24 mouse cellular contexts compared by ENCODE assay signal in genomic region chr17:27976266-27976665, GRCm38 (mm10).
A peak's percentile ranks its signal among the peaks of the same experiment; 100 is the strongest.
DNase-seq lines count a peak whose midpoint lies in the region; ATAC-seq and TF ChIP-seq lines count a peak whose summit lies in the region.
"Had no signal": no experiment of that assay in that cellular context is flagged by ENCODE, and none has a peak within 500 bp of the region (broad histone marks: within the 10 kb centered on the region; RNA-seq: fewer than 3 reads in every experiment).

No protein-coding gene starts in this region.

- in situ Hi-C loops in Patski (cut with MboI; ENCODE audit: low pct_unique_long_range_greater_than_20kb): no loop called here

- TF ChIP-seq CTCF in layer of hippocampus, adult 2 months (conservative IDR thresholded peaks at IDR 0.05): no peak
- TF ChIP-seq CTCF in C2C12 (IDR thresholded peaks at IDR 0.05; ENCODE audit: control insufficient read depth, insufficient read depth, insufficient read length): no peak
- TF ChIP-seq CTCF in Patski (IDR thresholded peaks at IDR 0.05): no peak
- no peak for TF ChIP-seq CTCF in stomach, postnatal 0 days (IDR thresholded peaks at IDR 0.05; ENCODE audit: low read depth)

- no peaks in the 10 kb centered on the region for H3K9me3 ChIP-seq in stomach, postnatal 0 days (ENCODE audit: control insufficient read depth, low read length)
- H3K9me3 ChIP-seq: forebrain, embryonic 12.5 days; heart, embryonic 15.5 days; hindbrain, embryonic 15.5 days; intestine, embryonic 15.5 days; limb, embryonic 12.5 days; liver, embryonic 12.5 days; neural tube, embryonic 13.5 days had no signal

- no peak for TF ChIP-seq EP300 in stomach, postnatal 0 days (optimal IDR thresholded peaks at IDR 0.05)

- H3ac ChIP-seq in C2C12 (ENCODE audit: control insufficient read depth, insufficient read length, low read depth): no peak overlapping the region

- H3K4me2 ChIP-seq in stomach, postnatal 0 days (replicated peaks; ENCODE audit: low read depth): no peak overlapping the region
- H3K4me2 ChIP-seq: forebrain, embryonic 12.5 days; heart, embryonic 15.5 days; hindbrain, embryonic 15.5 days; intestine, embryonic 15.5 days; limb, embryonic 12.5 days; liver, embryonic 12.5 days; midbrain, embryonic 11.5 days; neural tube, embryonic 13.5 days had no signal

- H3K4me1 ChIP-seq in stomach, postnatal 0 days (replicated peaks; ENCODE audit: control insufficient read depth, insufficient read depth): peaks cover 7% of the 10 kb centered on the region; the same call in 1 of the 2 replicates
- H3K4me1 ChIP-seq: forebrain, embryonic 12.5 days; hindbrain, embryonic 15.5 days; liver, embryonic 12.5 days; neural tube, embryonic 13.5 days had no signal

- WGBS in stomach, postnatal 0 days: 82% methylated on average over 14 of the region's 14 CpGs

- POLR2A ChIA-PET in Patski (lab: Charles Lee): no interaction called here

- H3K79me3 ChIP-seq in C2C12 (ENCODE audit: low read depth): no peaks in the 10 kb centered on the region

- peak; percentile 87 for ATAC-seq in Patski
- peak; percentile 86 for ATAC-seq in stomach, postnatal 0 days (ENCODE audit: low FRiP score, low TSS enrichment)
- ATAC-seq: intestine, embryonic 15.5 days; liver, embryonic 12.5 days had no signal

- H3K36me3 ChIP-seq in C2C12 (ENCODE audit: control insufficient read depth, insufficient read depth): peaks cover 9% of the 10 kb centered on the region
- H3K36me3 ChIP-seq in stomach, postnatal 0 days (ENCODE audit: control insufficient read depth, insufficient read depth, low read length): peaks cover 8% of the 10 kb centered on the region; the same call in 1 of the 2 replicates

- no peak overlapping the region for H3K9ac ChIP-seq in stomach, postnatal 0 days (ENCODE audit: low read length)
- H3K9ac ChIP-seq: forebrain, embryonic 12.5 days; heart, embryonic 15.5 days; hindbrain, embryonic 15.5 days; intestine, embryonic 15.5 days; limb, embryonic 12.5 days; liver, embryonic 12.5 days; neural tube, embryonic 13.5 days had no signal

- H3K4me3 ChIP-seq in layer of hippocampus, adult 2 months: no peak overlapping the region
- H3K4me3 ChIP-seq in C2C12 (ENCODE audit: insufficient read depth, poor library complexity, severe bottlenecking): no peak overlapping the region
- H3K4me3 ChIP-seq in stomach, postnatal 0 days (ENCODE audit: low read depth, low read length): no peak overlapping the region
- H3K4me3 ChIP-seq: forebrain, embryonic 12.5 days; heart, adult 2 months; heart, embryonic 15.5 days; hindbrain, embryonic 15.5 days; intestine, embryonic 15.5 days; limb, embryonic 12.5 days; liver, embryonic 12.5 days; neural tube, embryonic 13.5 days had no signal

- no peaks in the 10 kb centered on the region for H3K79me2 ChIP-seq in C2C12 (ENCODE audit: control insufficient read depth, insufficient read depth)

- H3K27ac ChIP-seq in layer of hippocampus, adult 2 months: peak overlapping the region; percentile 71
- H3K27ac ChIP-seq in stomach, postnatal 0 days (replicated peaks): no peak overlapping the region
- H3K27ac ChIP-seq: forebrain, embryonic 12.5 days; heart, adult 2 months; heart, embryonic 15.5 days; hindbrain, embryonic 15.5 days; intestine, embryonic 15.5 days; limb, embryonic 12.5 days; liver, embryonic 12.5 days; neural tube, embryonic 13.5 days had no signal

- CTCF ChIA-PET in Patski (lab: Charles Lee): no interaction called here

- DNase-seq in layer of hippocampus, adult 2 months (ENCODE audit: low spot score in 2 of 2): no peak
- DNase-seq in layer of hippocampus, adult 9-10 months (ENCODE audit: low spot score): no peak
- peak; percentile 87 for DNase-seq in Patski (ENCODE audit: low read depth, low spot score)
- peak; percentile 51 for DNase-seq in stomach, postnatal 0 days (ENCODE audit: low spot score)
- DNase-seq in layer of hippocampus, postnatal 14 days (ENCODE audit: low spot score in 2 of 2): no peak
- DNase-seq in kidney, adult 9 months: no peak
- DNase-seq: cerebellum, adult 9-10 months; gastrocnemius, postnatal 10 days; heart, adult 2 months; heart, postnatal 4 days; kidney, postnatal 14 days; lung, adult 2 months; lung, postnatal 36 days; right cerebral cortex, adult 18-20 months; thymus, postnatal 36 days had no signal

- H3K27me3 ChIP-seq in C2C12 (ENCODE audit: control insufficient read depth, insufficient read depth, insufficient read length) (no peaks in the 10 kb centered on the region), Patski (no peaks in the 10 kb centered on the region)
- no peaks in the 10 kb centered on the region for H3K27me3 ChIP-seq in stomach, postnatal 0 days (ENCODE audit: control insufficient read depth, insufficient read depth, low read length)
- H3K27me3 ChIP-seq: forebrain, embryonic 12.5 days; heart, embryonic 15.5 days; hindbrain, embryonic 15.5 days; intestine, embryonic 15.5 days; limb, embryonic 12.5 days; liver, embryonic 12.5 days; neural tube, embryonic 13.5 days had no signal

TF ChIP-seq in C2C12, 6 proteins besides CTCF, POLR2A, EP300 and RAD21:
- TF ChIP-seq MYOD1 (IDR thresholded peaks at IDR 0.05; ENCODE audit: control insufficient read depth, insufficient read length, low read depth): peak; percentile 24
- no peak for TF ChIP-seq CEBPB (IDR thresholded peaks at IDR 0.05; ENCODE audit: low read depth)
- TF ChIP-seq FOSL1 (IDR thresholded peaks at IDR 0.05; ENCODE audit: insufficient read depth, low read length, poor library complexity, severe bottlenecking): peak; percentile 7

Comparison
In these comparisons a context has a peak if more than half of its experiments do, and no peak if none do; other contexts are left out.
1. DNase-seq: peak in Patski (single experiment) and stomach, postnatal 0 days (single experiment); none in layer of hippocampus, adult 2 months (0 of 2), layer of hippocampus, adult 9-10 months (single experiment), layer of hippocampus, postnatal 14 days (0 of 2) and kidney, adult 9 months (single experiment).